Mouse (Mus musculus) heart, adult 2 months (tissue): ENCODE data around the gene Pax3. TPM values are rescaled to one million over a fixed set of nuclear protein-coding genes. Genes with fewer than 3 reads are reported as not detected.

ENCODE experiments used
- DNase-seq, 2 experiments: peaks; one replicate each; pipeline ENCODE4 v3.0.0; 2021
- H3K27ac ChIP-seq: fragments of 200-600 bp; 2 replicates; pipeline ENCODE4 v1.8.1; 2022
- H3K27me3 ChIP-seq: fragments of 200-500 bp; 2 replicates; pipeline ENCODE4 v1.6.1; 2012; ENCODE audit warnings: mild to moderate bottlenecking, low read length, inconsistent platforms, mixed read lengths; ENCODE audit not compliant: control insufficient read depth, insufficient read depth
- H3K36me3 ChIP-seq: fragments of 200-500 bp; 2 replicates; pipeline ENCODE4 v1.6.1; 2012; ENCODE audit warnings: low read length, inconsistent platforms; ENCODE audit not compliant: control insufficient read depth, insufficient read depth
- H3K4me1 ChIP-seq: fragments of 200-500 bp; 2 replicates; pipeline ENCODE4 v1.6.1; 2011; ENCODE audit warnings: low read length; ENCODE audit not compliant: control insufficient read depth, insufficient read depth
- H3K4me3 ChIP-seq: fragments of 200-600 bp; 2 replicates; pipeline ENCODE4 v1.8.1; 2022
- H3K79me2 ChIP-seq: fragments of 200-500 bp; replicated peaks from 2 replicates; pipeline ENCODE4 v1.6.1; 2012; ENCODE audit warnings: mild to moderate bottlenecking, inconsistent platforms, low read length, moderate library complexity, mixed read lengths; ENCODE audit not compliant: control insufficient read depth, insufficient read depth
- H3K9ac ChIP-seq: fragments of 200-500 bp; 2 replicates; pipeline ENCODE4 v1.6.1; 2012; ENCODE audit warnings: low read depth, mild to moderate bottlenecking, control low read depth, inconsistent platforms, low read length, mixed read lengths
- CTCF ChIP-seq: fragments of 200-600 bp; IDR thresholded peaks from 2 replicates; pipeline ENCODE4 v1.8.1; 2022; ENCODE audit warnings: antibody characterized with exemption, mild to moderate bottlenecking, moderate library complexity
- EP300 ChIP-seq: fragments of 200-500 bp; IDR thresholded peaks from 2 replicates; pipeline ENCODE4 v1.6.1; 2011; ENCODE audit warnings: low read depth, low read length, control low read depth; ENCODE audit not compliant: insufficient read depth
- POLR2A ChIP-seq: fragments of 200-500 bp; IDR thresholded peaks from 2 replicates; pipeline ENCODE4 v1.6.1; 2011; ENCODE audit warnings: mild to moderate bottlenecking, low read depth, low read length, control low read depth; ENCODE audit not compliant: insufficient read depth
- WGBS: fragments of 180-500 bp; shearing (Covaris S2); methylation state at CpG from one replicate; pipeline ENCODE4 v1.1.7; 2018; 5-methylcytosine and 5-hydroxymethylcytosine counted together
- intact Hi-C: fragments of 180-260 bp; cut with DNase I; formaldehyde crosslinking; loops from one replicate; pipeline ENCODE4 v1.15.1; 2025
- polyA plus RNA-seq: library from polyadenylated mRNA; depleted of rRNA; stranded (reverse); fragments of >200 nt; gene quantifications from 2 replicates; pipeline ENCODE4 v1.2.3, GENCODE M21; 2012
- total RNA-seq, 2 experiments: library from RNA; stranded (reverse); gene quantifications; 2 replicates each; pipeline ENCODE4 v1.2.3; 2021

Gene Pax3
- total and polyA plus RNA-seq, 3 experiments = 0.08 TPM; not detected in 2

- WGBS = 15% methylated on average over 19 of the region's 19 CpGs
- intact Hi-C loops = no loop called here
- no peak for TF ChIP-seq POLR2A
- no peak for TF ChIP-seq EP300
- TF ChIP-seq CTCF = no peak
- no peaks in the 10 kb centered on the region for H3K79me2 ChIP-seq
- peaks cover 33% of the 10 kb centered on the region for H3K27me3 ChIP-seq
- peaks cover 2% of the 10 kb centered on the region for H3K4me1 ChIP-seq
- no peak overlapping the region for H3K9ac ChIP-seq
- no peak overlapping the region for H3K4me3 ChIP-seq
- no peak overlapping the region for H3K27ac ChIP-seq
- no peaks in the 10 kb centered on the region for H3K36me3 ChIP-seq
- no peak for DNase-seq
Observed at GRCm38 (mm10) chr1:78192217-78192735, 4.7 kb downstream of the Pax3 start.

DNA sequence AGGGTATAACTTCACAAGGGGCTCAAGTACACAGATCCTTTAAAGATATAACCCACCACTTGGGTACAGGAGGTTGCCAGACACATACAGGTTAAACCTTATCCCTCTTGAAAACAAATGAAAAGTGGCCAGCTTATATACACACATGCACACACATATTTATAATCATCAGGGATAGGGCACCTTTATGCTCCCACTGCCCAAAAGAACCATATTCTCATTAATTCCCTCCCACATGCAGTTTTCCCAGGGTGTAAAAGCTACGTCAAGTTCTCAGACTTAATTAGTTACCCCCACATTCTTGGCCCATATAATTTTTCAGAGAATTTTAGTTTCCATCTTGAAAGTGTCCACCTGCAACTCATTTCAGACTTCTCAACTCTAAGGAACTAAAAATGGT is 5.2 kb downstream of the Pax3 start:
- Histone ChIP-seq H3K79me2 (no peaks in the 10 kb centered on the region), H3K4me1 (peaks cover 2% of the 10 kb centered on the region), H3K27ac (no peak overlapping the region), H3K9ac (no peak overlapping the region), H3K4me3 (no peak overlapping the region), H3K36me3 (no peaks in the 10 kb centered on the region), H3K27me3 (peaks cover 29% of the 10 kb centered on the region)
- DNase-seq = no peak
- TF ChIP-seq CTCF = no peak
- TF ChIP-seq POLR2A = no peak
- TF ChIP-seq EP300 = no peak
- 69% methylated on average over 1 of the region's 1 CpGs for WGBS
- intact Hi-C loops = no loop called here

DNA sequence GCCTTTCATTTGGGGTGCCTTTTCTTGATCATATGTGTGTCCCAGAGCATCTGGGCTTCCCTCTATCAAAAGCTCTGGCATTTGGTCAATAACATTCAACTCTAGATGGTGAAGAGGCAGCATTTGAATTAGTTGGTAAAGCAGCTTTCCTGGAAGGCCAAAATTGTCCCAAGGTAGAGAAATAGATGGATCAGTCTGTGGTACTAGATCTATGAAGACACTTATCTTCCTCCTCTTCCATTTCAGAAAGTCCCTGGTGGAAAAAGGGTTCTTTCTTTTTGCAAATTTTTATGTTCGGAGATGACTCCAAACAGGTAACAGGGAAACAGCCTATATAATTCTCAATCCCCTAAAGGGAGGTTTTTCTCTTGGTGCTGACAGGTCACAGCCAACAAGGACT is 5.6 kb downstream of the Pax3 start:
- H3K27me3 ChIP-seq = peaks cover 25% of the 10 kb centered on the region
- TF ChIP-seq POLR2A (no peak), EP300 (no peak), CTCF (no peak)
- peaks cover 2% of the 10 kb centered on the region for H3K4me1 ChIP-seq
- no peak overlapping the region for H3K9ac ChIP-seq
- no peak for DNase-seq
- intact Hi-C loops = no loop called here
- H3K27ac ChIP-seq = no peak overlapping the region
- H3K36me3 ChIP-seq = no peaks in the 10 kb centered on the region
- H3K79me2 ChIP-seq = no peaks in the 10 kb centered on the region
- no peak overlapping the region for H3K4me3 ChIP-seq
- WGBS = 82% methylated on average over 1 of the region's 1 CpGs

DNA sequence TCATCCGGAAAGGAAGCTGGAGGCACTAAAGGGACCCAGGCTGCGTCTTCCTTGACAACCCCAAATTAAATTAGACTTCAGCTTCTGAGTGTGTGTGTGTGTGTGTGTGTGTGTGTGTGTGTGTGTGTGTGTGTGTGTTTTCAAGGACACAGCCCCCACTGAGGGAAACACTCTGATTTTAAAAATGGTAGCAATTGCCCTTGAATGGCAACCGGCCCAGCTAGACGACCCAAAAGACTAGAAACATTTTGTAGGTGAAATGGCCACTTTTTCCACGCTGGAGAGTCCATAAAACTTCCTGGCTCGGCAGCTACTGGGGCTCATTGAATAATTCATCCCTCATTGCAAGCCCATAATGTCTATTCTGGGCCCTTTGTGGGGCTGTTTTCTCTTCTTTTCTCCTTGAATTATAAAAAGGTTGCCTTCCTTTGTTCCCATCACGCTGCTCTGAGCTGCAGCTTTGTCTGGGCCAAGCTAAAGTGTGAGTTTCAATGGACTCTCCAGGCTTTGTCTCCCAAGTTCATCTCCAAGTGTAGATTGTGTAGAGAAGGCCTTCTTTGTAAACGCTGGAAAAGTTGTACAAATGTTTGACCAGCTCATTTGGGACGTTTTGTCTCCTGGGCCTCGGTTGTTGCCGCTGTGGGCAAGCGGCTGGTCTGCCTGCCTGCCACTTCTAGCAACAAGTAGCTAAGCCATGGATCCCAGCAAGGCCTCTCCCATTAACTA is 6.4 kb downstream of the Pax3 start:
- no peaks in the 10 kb centered on the region for H3K36me3 ChIP-seq
- DNase-seq = no peak
- peaks cover 19% of the 10 kb centered on the region for H3K27me3 ChIP-seq
- no peak overlapping the region for H3K9ac ChIP-seq
- no peak for TF ChIP-seq EP300
- no peak for TF ChIP-seq POLR2A
- no peak for TF ChIP-seq CTCF
- intact Hi-C loops = no loop called here
- WGBS = 25% methylated on average over 12 of the region's 12 CpGs
- no peak overlapping the region for H3K4me3 ChIP-seq
- peaks cover 2% of the 10 kb centered on the region for H3K4me1 ChIP-seq
- no peaks in the 10 kb centered on the region for H3K79me2 ChIP-seq
- no peak overlapping the region for H3K27ac ChIP-seq

- H3K27me3 ChIP-seq = peaks cover 14% of the 10 kb centered on the region
- H3K79me2 ChIP-seq = no peaks in the 10 kb centered on the region
- 2% methylated on average over 34 of the region's 47 CpGs for WGBS
- H3K9ac ChIP-seq = no peak overlapping the region
- no peaks in the 10 kb centered on the region for H3K36me3 ChIP-seq
- no peak for DNase-seq
- TF ChIP-seq EP300 (no peak), CTCF (no peak), POLR2A (no peak)
- H3K4me3 ChIP-seq = no peak overlapping the region
- intact Hi-C loops = no loop called here
- peaks cover 2% of the 10 kb centered on the region for H3K4me1 ChIP-seq
- H3K27ac ChIP-seq = no peak overlapping the region
Observed at GRCm38 (mm10) chr1:78189501-78190345, 7.2 kb downstream of the Pax3 start.
